Mouse (Mus musculus) B cell, adult 67 days (primary cell): ENCODE measurements around the gene Kif1c. TPM values are rescaled to one million over a fixed set of nuclear protein-coding genes. Genes with fewer than 3 reads are reported as not detected.

Experiments
- total RNA-seq, 2 experiments: library from RNA; stranded (reverse); gene quantifications; 4 replicates each; pipeline ENCODE4 v1.2.4; 2023

The Kif1c gene
- 10 to 100 TPM; 33.4 to 36.3 TPM for total RNA-seq

DNA sequence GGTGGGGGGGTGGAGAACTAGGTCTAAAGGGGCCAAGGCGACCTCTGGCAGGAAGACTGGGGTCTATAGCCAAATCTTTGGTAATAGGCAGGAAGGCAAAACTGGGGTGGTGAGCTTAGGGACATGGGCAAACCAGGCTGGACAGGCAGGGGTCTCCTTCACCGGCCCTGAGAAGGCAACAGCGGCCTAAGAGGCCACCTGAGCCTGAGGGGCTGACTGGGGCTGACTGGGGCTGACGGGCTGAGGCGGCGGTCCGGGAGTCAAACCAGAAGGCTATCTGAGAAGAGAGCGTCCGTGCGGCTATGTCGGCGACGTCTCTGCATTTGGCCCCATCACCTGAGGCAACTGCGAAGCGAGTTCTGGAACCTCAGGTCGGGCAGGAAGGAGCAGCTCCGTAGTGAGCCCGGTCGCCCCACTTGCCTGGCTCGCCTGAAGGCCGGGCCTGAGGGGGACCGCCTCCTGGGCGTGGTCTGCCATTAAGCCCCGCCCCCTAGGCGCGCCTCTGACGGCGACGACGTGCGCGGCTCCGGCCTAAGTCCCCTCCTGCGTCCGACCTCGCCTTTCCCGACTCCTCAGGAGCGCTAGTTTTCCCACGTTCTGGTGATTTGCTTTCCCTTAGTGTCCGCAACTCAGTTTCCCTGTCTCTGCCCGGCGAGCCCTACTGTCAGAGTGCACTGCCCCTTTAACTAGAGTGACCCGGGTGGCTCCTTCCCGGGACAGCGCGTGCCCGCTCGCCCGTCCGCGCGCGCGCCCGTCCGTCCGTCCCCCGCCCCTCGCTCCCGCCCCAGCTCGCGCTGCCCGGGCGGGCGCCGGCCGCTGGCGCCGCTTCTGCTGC is at the start of gene Kif1c, which contains the start of gene Inca1:
Gene Kif1c (plus strand): TSS at position 827 of the 835 bp plus-strand sequence.
Gene Inca1 (minus strand): TSS at position 434 of the 835 bp plus-strand sequence.

DNA sequence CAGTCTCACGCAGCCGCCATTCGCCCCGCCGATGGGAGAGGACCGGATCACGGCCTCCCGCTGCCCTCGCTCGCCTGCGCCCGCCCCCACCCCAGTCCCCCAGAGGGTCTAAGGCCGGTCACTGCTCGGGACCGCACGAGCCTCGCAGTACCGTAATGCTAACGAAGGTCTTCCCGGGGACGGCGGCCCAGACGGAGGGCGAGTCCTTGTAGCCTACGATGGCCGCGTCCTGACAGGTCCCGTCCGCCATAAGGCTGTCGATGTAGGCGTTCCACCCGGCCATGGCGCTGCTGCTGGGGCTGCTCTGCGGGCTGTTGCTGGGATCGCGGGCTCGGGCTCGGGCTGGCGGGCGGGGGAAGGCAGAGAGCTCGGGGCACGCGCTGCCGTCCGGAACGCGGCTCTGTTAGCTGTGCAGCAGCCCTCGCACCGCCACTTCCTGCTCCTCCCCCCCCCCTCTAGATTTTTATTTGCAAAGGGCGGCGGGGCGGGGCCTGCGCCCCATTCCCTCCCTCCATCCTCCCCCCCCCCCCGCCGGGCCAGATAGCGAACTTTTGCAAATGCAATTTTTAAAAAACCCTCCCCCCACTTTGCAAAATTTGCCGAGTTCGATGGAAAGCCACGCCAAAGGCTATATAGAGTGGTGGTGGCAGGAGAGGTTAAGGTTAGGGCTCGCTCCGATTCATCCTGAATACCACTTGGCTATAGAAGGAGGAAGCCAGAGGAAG is 46.0 kb upstream of the Kif1c start, which contains the start of gene Pfn1:
Gene Pfn1 (minus strand): TSS at position 447 of the 725 bp plus-strand sequence.

DNA sequence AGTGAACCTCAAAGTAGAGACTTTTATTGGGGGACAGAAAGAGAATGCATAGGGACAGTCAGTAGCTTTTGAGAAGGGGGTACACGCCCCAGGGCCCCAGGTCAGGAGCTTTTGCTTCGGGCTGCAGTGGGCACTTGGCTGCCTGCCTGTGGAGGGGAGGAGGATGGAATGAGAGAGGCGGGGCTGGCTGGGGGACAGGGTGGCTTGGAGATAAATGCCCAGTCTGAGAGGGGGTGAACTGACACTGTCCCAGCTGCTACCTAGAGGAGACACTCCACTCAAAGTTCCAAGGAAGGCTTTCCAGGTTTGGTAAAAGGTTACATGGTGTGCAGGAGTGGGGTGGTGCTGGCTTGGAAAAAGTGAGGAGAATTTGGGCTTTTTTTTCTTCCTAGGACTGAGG is 43.4 kb upstream of the Kif1c start, which contains the start of gene Eno3:
Gene Eno3 (plus strand): TSS at position 239 of the 400 bp plus-strand sequence.

DNA sequence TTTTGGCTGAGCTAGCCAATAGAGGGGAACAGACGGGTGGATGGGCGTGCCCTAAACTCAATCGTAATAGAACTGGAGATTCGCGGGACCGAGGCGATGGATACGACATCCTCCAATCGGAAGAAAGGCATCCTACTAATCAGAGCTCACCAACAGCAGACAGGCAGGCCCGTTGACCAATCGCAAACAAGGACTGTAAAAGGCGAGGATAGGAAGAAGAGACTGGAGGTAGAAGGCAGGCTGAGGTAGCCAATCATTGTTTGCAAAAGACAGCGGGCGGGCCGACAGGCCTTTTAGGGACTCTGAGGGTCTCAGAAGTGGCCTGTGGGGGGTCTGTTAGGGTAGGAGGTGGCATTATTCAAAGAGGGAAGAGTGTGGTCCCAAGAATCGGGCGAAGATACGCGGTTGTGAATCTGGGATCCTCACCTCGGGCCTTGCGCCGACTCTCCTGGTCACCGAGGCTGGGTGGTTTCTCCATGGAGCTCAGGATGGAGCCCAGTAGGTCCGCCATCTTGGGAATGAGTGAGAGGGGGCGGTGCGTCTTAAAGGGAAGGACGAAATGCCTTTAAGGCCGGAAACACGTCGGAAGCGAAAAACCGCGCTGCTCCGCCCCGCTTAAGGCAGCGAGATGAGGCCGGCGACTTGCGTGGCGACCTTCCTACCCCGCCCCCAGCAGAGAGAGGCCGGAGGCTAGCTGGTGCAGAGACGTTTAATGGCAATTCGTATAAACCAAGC is 31.4 kb upstream of the Kif1c start, which contains the start of gene Spag7:
Gene Spag7 (minus strand): TSS at position 646 of the 735 bp plus-strand sequence.

DNA sequence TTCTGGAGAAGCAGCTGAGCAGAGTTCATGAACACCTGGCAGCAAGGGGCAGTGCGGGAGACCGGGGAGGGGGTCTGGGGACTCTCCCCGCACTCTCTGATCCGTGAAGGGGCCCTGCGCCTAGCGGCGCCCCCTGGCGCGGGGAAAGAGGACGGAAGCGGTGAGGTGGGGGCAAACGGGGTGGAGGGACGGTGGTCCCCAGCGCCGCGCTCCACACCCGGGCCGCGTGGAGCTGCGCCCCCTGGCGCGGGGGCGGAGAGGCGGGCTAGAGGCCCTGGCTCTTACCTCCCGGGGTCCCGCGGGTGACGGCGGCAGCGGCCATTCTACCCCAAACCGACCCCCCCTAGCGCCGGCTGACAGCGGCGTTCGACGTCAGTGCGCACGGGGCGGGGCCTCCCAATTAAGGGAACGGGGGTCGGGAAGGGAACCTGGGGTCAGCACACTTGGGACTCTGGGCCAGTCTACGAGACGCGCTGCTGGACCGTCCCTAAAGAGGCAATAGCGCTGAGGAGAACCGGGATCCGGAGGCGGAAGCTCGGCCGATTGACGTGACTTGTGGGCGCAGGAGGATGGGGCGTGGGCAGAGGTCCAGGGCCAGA is 12.6 kb upstream of the Kif1c start, which contains the start of gene Camta2:
Gene Camta2 (minus strand): TSS at position 505 of the 599 bp plus-strand sequence.

DNA sequence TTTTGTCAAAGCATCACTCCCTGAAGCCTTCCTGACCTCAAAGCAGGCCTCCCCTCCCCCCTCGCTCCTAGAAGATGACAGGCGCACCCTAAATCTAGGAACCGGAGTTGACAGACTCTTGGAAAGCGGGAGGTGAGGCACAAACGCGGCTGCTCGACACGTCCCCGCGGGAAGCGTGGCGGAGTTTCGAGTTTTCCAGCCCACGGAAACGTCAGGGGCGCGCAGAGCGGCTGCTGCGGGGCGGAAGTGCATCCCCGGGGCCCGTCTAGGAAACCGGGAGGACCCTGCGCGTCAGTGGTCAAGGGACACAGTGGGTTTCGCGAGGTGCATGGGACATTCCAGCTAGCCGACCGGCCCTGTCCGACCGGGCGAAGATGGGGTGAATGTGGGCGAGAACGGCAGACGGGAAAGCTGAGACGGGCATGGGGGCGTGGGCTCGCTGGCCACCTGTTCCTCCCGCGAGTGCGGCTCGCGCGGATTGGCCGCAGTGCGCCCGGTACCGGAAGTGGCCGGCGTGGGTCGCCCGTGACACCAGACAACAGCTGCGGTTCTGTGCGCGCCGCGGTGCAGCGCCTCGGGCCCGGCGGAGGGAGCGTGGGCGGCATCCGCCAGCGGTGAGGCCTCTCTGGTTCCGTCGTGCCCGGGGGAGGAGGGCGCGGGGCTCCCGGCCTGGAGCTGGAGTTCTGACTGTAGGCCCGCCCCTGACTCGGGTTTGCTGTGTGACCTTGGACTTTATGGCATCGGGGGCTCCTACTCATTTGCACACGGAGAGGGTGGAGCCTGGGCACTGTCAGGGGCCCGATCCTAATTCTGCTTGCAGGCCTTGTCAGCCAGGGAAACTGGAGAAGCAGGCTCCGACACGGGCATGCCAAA is 63.8 kb downstream of the Kif1c start, which contains the start of gene Zfp3:
Gene Zfp3 (plus strand): TSS at position 274 of the 873 bp plus-strand sequence.

Other genes with a start within 250 kb of the Kif1c start
- 10 to 100 TPM; 43.4 to 49.3 TPM for gene Med11, start 248.6 kb upstream of the Kif1c start, total RNA-seq
- gene Zmynd15, start 241.1 kb upstream of the Kif1c start, total RNA-seq = under 1 TPM; 0.47 to 0.90 TPM
- 1 to 10 TPM; 3.9 to 4.2 TPM for gene Cxcl16, start 240.6 kb upstream of the Kif1c start, total RNA-seq
- not detected for gene Tm4sf5, start 195.3 kb upstream of the Kif1c start, total RNA-seq
- gene Vmo1, start 185.9 kb upstream of the Kif1c start, total RNA-seq = not detected
- gene Gltpd2, start 181.4 kb upstream of the Kif1c start, total RNA-seq = not detected
- 100 to 1,000 TPM; 121 to 134 TPM for gene Psmb6, start 175.2 kb upstream of the Kif1c start, total RNA-seq
- gene Gm40193, start 167.6 kb upstream of the Kif1c start, total RNA-seq = not detected
- 1 to 10 TPM; 5.0 to 5.2 TPM for gene Pld2, start 160.5 kb upstream of the Kif1c start, total RNA-seq
- gene Mink1, start 137.7 kb upstream of the Kif1c start, total RNA-seq = 10 to 100 TPM; 81.3 to 93.7 TPM
- not detected for gene 4930544D05Rik, start 84.7 kb upstream of the Kif1c start, total RNA-seq
- gene Chrne, start 81.3 kb upstream of the Kif1c start, total RNA-seq = 1 to 10 TPM in 1 of 2 experiments, not detected in 1; 1.2 TPM
- gene Gp1ba, start 61.4 kb upstream of the Kif1c start, total RNA-seq = not detected
- gene Rnf167, start 53.3 kb upstream of the Kif1c start, total RNA-seq = 100 to 1,000 TPM; 242 to 251 TPM
- gene Slc25a11, start 53.1 kb upstream of the Kif1c start, total RNA-seq = 10 to 100 TPM; 69.1 to 77.2 TPM
- 1,000 to 10,000 TPM; 1,404 to 1,507 TPM for gene Pfn1, start 45.9 kb upstream of the Kif1c start, total RNA-seq
- gene Eno3, start 43.3 kb upstream of the Kif1c start, total RNA-seq = 10 to 100 TPM; 36.4 to 41.4 TPM
- 10 to 100 TPM; 50.3 to 51.9 TPM for gene Spag7, start 31.1 kb upstream of the Kif1c start, total RNA-seq
- 10 to 100 TPM; 68.6 to 69.9 TPM for gene Camta2, start 12.4 kb upstream of the Kif1c start, total RNA-seq
- gene Inca1, start 393 bp upstream of the Kif1c start, total RNA-seq = 1 to 10 TPM; 2.0 to 2.2 TPM
- gene Zfp3, start 63.7 kb downstream of the Kif1c start, total RNA-seq = 1 to 10 TPM; 1.8 to 5.4 TPM
- 10 to 100 TPM; 28.9 to 29.8 TPM for gene Scimp, start 112.0 kb downstream of the Kif1c start, total RNA-seq
- gene Rabep1, start 144.2 kb downstream of the Kif1c start, total RNA-seq = 10 to 100 TPM; 57.1 to 57.7 TPM